Mouse (Mus musculus) spleen, adult 10 weeks (tissue): ENCODE data around the gene Rad23b. TPM values are rescaled to one million over a fixed set of nuclear protein-coding genes. Genes with fewer than 3 reads are reported as not detected.

ENCODE experiments used
- polyA plus RNA-seq: library from polyadenylated mRNA; stranded (reverse); fragments of 350-450 nt; fragmentation: Illumina TruSeq; extraction: RNeasy Lipid Tissue Mini Kit (QIAGEN cat#74804); gene quantifications from one replicate; pipeline ENCODE4 v1.2.3, GENCODE M21; 2015; ENCODE audit warnings: low replicate concordance; ENCODE audit not compliant: insufficient read depth

Gene Rad23b
- polyA plus RNA-seq = 80.5 TPM

GRCm38 (mm10) chr4:55349452-55350218, at the start of gene Rad23b:
Gene Rad23b (plus strand): TSS chr4:55350043.

Other genes starting within 250 kb of the Rad23b start
- gene Klf4, start 182.4 kb downstream of the Rad23b start, polyA plus RNA-seq = 10.0 TPM